Mouse (Mus musculus) cerebellum, postnatal 25 days (tissue): ENCODE results near the gene Hspb7.

Experiments used
- DNase-seq, 2 experiments: peaks; one replicate each; pipeline ENCODE4 v3.0.0; 2021; ENCODE audit warnings: mixed read lengths in 2 of 2

Gene Hspb7

GRCm38 (mm10) chr4:141451251-141451650 is 30.7 kb downstream of the Hspb7 start:
- no peak for DNase-seq

- no peak for DNase-seq
Observed at GRCm38 (mm10) chr4:141451916-141452450, 31.4 kb downstream of the Hspb7 start.

GRCm38 (mm10) chr4:141454581-141455350 is 34.2 kb downstream of the Hspb7 start:
- peak; percentile 19 to 36 for DNase-seq

GRCm38 (mm10) chr4:141455526-141455925 is 34.9 kb downstream of the Hspb7 start:
- peak; percentile 1 to 5 for DNase-seq

- DNase-seq: peak; percentile 4 to 5
Observed at GRCm38 (mm10) chr4:141456193-141456938, 35.8 kb downstream of the Hspb7 start.

GRCm38 (mm10) chr4:141458236-141458635 is 37.7 kb downstream of the Hspb7 start:
- DNase-seq: peak in 1 of 2 experiments; percentile 6

GRCm38 (mm10) chr4:141458888-141459287 is 38.3 kb downstream of the Hspb7 start:
- peak in 1 of 2 experiments; percentile 3 for DNase-seq

GRCm38 (mm10) chr4:141459766-141460165 is 39.2 kb downstream of the Hspb7 start:
- DNase-seq: peak; percentile 4

GRCm38 (mm10) chr4:141460481-141460880 is 39.9 kb downstream of the Hspb7 start:
- peak; percentile 7 to 11 for DNase-seq

- DNase-seq: peak; percentile 11 to 32
Observed at GRCm38 (mm10) chr4:141461088-141461487, 40.5 kb downstream of the Hspb7 start.

GRCm38 (mm10) chr4:141461576-141461975 is 41.0 kb downstream of the Hspb7 start:
- DNase-seq: peak; percentile 55 to 58

GRCm38 (mm10) chr4:141463472-141463871 is 42.9 kb downstream of the Hspb7 start:
- no peak for DNase-seq

GRCm38 (mm10) chr4:141464722-141465121 is 44.1 kb downstream of the Hspb7 start:
- DNase-seq: no peak

- DNase-seq: peak in 1 of 2 experiments; percentile 22
Observed at GRCm38 (mm10) chr4:141465512-141466288, 45.1 kb downstream of the Hspb7 start.

- peak in 1 of 2 experiments; percentile 15 for DNase-seq
Observed at GRCm38 (mm10) chr4:141466289-141466795, 45.8 kb downstream of the Hspb7 start.

- DNase-seq: peak; percentile 41 to 53
Observed at GRCm38 (mm10) chr4:141466844-141467580, 46.4 kb downstream of the Hspb7 start.

- no peak for DNase-seq
Observed at GRCm38 (mm10) chr4:141467581-141467927, 47.0 kb downstream of the Hspb7 start.

- DNase-seq: peak; percentile 83 to 89
Observed at GRCm38 (mm10) chr4:141468576-141468975, 48.0 kb downstream of the Hspb7 start.

GRCm38 (mm10) chr4:141469343-141469742 is 48.8 kb downstream of the Hspb7 start:
- no peak for DNase-seq

GRCm38 (mm10) chr4:141471491-141471890 is 50.9 kb downstream of the Hspb7 start:
- DNase-seq: peak in 1 of 2 experiments; percentile 20

- peak in 1 of 2 experiments; percentile 23 for DNase-seq
Observed at GRCm38 (mm10) chr4:141472641-141473321, 52.2 kb downstream of the Hspb7 start.
